Mouse (Mus musculus): Measurements from ENCODE around the gene Zfhx3. TPM values are rescaled to one million over a fixed set of nuclear protein-coding genes. Genes with fewer than 3 reads are reported as not detected.

The Zfhx3 gene
- total and polyA plus RNA-seq, 3 experiments = 0.23 to 2.5 TPM; not detected in 1

DNA sequence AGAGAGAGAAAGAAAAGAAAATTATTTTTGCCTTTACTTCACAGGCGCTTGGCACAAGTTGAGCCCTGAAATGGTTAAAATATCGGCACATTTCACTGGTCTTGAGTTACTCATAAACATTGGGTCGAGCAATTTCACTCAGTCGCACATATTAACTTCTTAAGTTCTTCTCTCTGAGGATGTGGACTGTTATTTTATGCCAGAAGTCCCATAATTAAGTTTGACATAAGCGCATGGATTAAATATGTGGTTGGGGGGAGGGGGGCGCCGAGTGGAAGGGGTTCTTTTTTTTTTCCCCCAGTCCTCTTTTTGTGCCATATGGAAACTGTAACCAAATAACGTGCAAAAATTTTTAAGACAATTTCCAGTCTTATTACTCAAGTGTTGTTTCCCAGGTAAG lies 656.6 kb downstream of the Zfhx3 start:
- no peaks in the 10 kb centered on the region for H3K79me2 ChIP-seq (ENCODE audit: control insufficient read depth, insufficient read depth, low read length, poor library complexity)
- no peak overlapping the region for H3K9ac ChIP-seq (ENCODE audit: control insufficient read depth, low read depth, low read length, poor library complexity, severe bottlenecking)
- no peaks in the 10 kb centered on the region for H3K27me3 ChIP-seq (ENCODE audit: control insufficient read depth in 1 of 2, insufficient read depth in 2 of 2, low read length in 2 of 2)
- H3K4me3 ChIP-seq (ENCODE audit: control insufficient read depth in 1 of 2, insufficient read depth in 1 of 2, low read depth in 2 of 2, low read length in 2 of 2) = no peak overlapping the region
- H3K36me3 ChIP-seq (ENCODE audit: control insufficient read depth in 1 of 2, insufficient read depth in 2 of 2, low read length in 2 of 2) = peaks cover 0 to 10% of the 10 kb centered on the region in 2 experiments; a peak in 2 of 4 replicates
- TF ChIP-seq MAX (IDR thresholded peaks at IDR 0.05; ENCODE audit: low read length) (no peak), CHD1 (IDR thresholded peaks at IDR 0.05; ENCODE audit: low read depth, low read length) (no peak)
- peak; percentile 9 for DNase-seq (ENCODE audit: low read depth, low spot score)
- H3K27ac ChIP-seq (ENCODE audit: control insufficient read depth, low read depth, low read length) = no peak overlapping the region
- H3K9me3 ChIP-seq (replicated peaks; ENCODE audit: insufficient read depth, low read length) = no peaks in the 10 kb centered on the region
- peaks cover 3 to 13% of the 10 kb centered on the region in 2 experiments; a peak in 3 of 4 replicates for H3K4me1 ChIP-seq (ENCODE audit: control insufficient read depth in 1 of 2, insufficient read depth in 2 of 2, low read length in 2 of 2)

- Histone ChIP-seq H3K9me3 (replicated peaks; ENCODE audit: insufficient read depth, low read length) (no peaks in the 10 kb centered on the region), H3K27ac (ENCODE audit: control insufficient read depth, low read depth, low read length) (no peak overlapping the region), H3K36me3 (ENCODE audit: control insufficient read depth in 1 of 2, insufficient read depth in 2 of 2, low read length in 2 of 2) (peaks cover 0 to 10% of the 10 kb centered on the region in 2 experiments; a peak in 2 of 4 replicates), H3K27me3 (ENCODE audit: control insufficient read depth in 1 of 2, insufficient read depth in 2 of 2, low read length in 2 of 2) (no peaks in the 10 kb centered on the region), H3K4me3 (ENCODE audit: control insufficient read depth in 1 of 2, insufficient read depth in 1 of 2, low read depth in 2 of 2, low read length in 2 of 2) (peak overlapping the region; percentile 47 to 49), H3K79me2 (ENCODE audit: control insufficient read depth, insufficient read depth, low read length, poor library complexity) (no peaks in the 10 kb centered on the region), H3K4me1 (ENCODE audit: control insufficient read depth in 1 of 2, insufficient read depth in 2 of 2, low read length in 2 of 2) (peaks cover 3 to 13% of the 10 kb centered on the region in 2 experiments; a peak in 3 of 4 replicates), H3K9ac (ENCODE audit: control insufficient read depth, low read depth, low read length, poor library complexity, severe bottlenecking) (no peak overlapping the region)
- TF ChIP-seq ETS1 (IDR thresholded peaks at IDR 0.05; ENCODE audit: low read depth, low read length) = peak; percentile 79
- TF ChIP-seq NELFE (IDR thresholded peaks at IDR 0.05; ENCODE audit: low read depth, low read length) = no peak
- no peak for TF ChIP-seq MAFK (IDR thresholded peaks at IDR 0.05; ENCODE audit: borderline replicate concordance, low read depth, low read length)
- no peak for TF ChIP-seq MAX (IDR thresholded peaks at IDR 0.05; ENCODE audit: low read length)
- peak; percentile 75 for TF ChIP-seq RCOR1 (IDR thresholded peaks at IDR 0.05; ENCODE audit: low read depth, low read length)
- TF ChIP-seq POLR2A (IDR thresholded peaks at IDR 0.05; ENCODE audit: control insufficient read depth in 1 of 2, insufficient read depth in 1 of 2, low read depth in 1 of 2, low read length in 2 of 2, poor library complexity in 1 of 2) = no peak
- no peak for TF ChIP-seq RAD21 (IDR thresholded peaks at IDR 0.05; ENCODE audit: low read depth, low read length)
- TF ChIP-seq MXI1 (IDR thresholded peaks at IDR 0.05; ENCODE audit: low read depth, low read length) = no peak
- no peak for TF ChIP-seq POLR2AphosphoS5 (IDR thresholded peaks at IDR 0.05; ENCODE audit: borderline replicate concordance, low read depth, low read length)
- TF ChIP-seq ZKSCAN1 (IDR thresholded peaks at IDR 0.05; ENCODE audit: low read depth, low read length) = no peak
- peak; percentile 83 for TF ChIP-seq TCF12 (IDR thresholded peaks at IDR 0.05; ENCODE audit: low read depth, low read length)
- no peak for TF ChIP-seq CTCF (IDR thresholded peaks at IDR 0.05 in 2 of 3, conservative IDR thresholded peaks at IDR 0.05 in 1 of 3; ENCODE audit: control insufficient read depth in 1 of 3, insufficient read depth in 1 of 3, low read depth in 2 of 3, low read length in 3 of 3, poor library complexity in 1 of 3, severe bottlenecking in 1 of 3)
- peak; percentile 95 for TF ChIP-seq GATA1 (IDR thresholded peaks at IDR 0.05; ENCODE audit: low read depth, low read length)
- TF ChIP-seq EP300 (IDR thresholded peaks at IDR 0.05; ENCODE audit: low read depth in 1 of 2, low read length in 2 of 2) = peak; percentile 85 to 93
- no peak for TF ChIP-seq GABPA (IDR thresholded peaks at IDR 0.05; ENCODE audit: low read depth, low read length)
- TF ChIP-seq TAL1 (IDR thresholded peaks at IDR 0.05; ENCODE audit: low read length) = peak; percentile 48
- TF ChIP-seq MYB (IDR thresholded peaks at IDR 0.05; ENCODE audit: low read depth, low read length) = no peak
- 0 out of 2 replicates have a peak, but pooled peaks have one; percentile 33 for TF ChIP-seq TBP (IDR thresholded peaks at IDR 0.05; ENCODE audit: low read depth, low read length)
- TF ChIP-seq MEF2A (IDR thresholded peaks at IDR 0.05; ENCODE audit: extremely low read depth, insufficient replicate concordance, low read depth, low read length, poor library complexity, severe bottlenecking) = no peak
- peak; percentile 59 for TF ChIP-seq SIN3A (IDR thresholded peaks at IDR 0.05; ENCODE audit: low read length)
- TF ChIP-seq MYC (IDR thresholded peaks at IDR 0.05; ENCODE audit: low read depth, low read length) = no peak
- TF ChIP-seq ZNF384 (IDR thresholded peaks at IDR 0.05; ENCODE audit: low read depth, low read length) = no peak
- TF ChIP-seq ZMIZ1 (IDR thresholded peaks at IDR 0.05; ENCODE audit: low read depth, low read length) = no peak
- TF ChIP-seq UBTF (IDR thresholded peaks at IDR 0.05; ENCODE audit: borderline replicate concordance, insufficient read depth, low read depth, low read length) = no peak
- TF ChIP-seq HCFC1 (IDR thresholded peaks at IDR 0.05; ENCODE audit: low read depth, low read length) = no peak
- TF ChIP-seq USF1 (IDR thresholded peaks at IDR 0.05; ENCODE audit: low read depth, low read length) = no peak
- no peak for TF ChIP-seq ZC3H11A (IDR thresholded peaks at IDR 0.05; ENCODE audit: low read depth, low read length)
- no peak for TF ChIP-seq SMC3 (IDR thresholded peaks at IDR 0.05; ENCODE audit: low read depth, low read length)
- DNase-seq (ENCODE audit: low read depth, low spot score) = peak; percentile 82
Measured at GRCm38 (mm10) chr8:108599558-108599957, 657.1 kb downstream of the Zfhx3 start.

Measured in MEL (cell line).